ENCODE assay signal across 8 mouse cellular contexts in genomic region chr8:71371236-71371848, GRCm38 (mm10). TPM values are rescaled to one million over a fixed set of nuclear protein-coding genes. Genes with fewer than 3 reads are reported as not detected.
DNase-seq lines count a peak whose midpoint lies in the region; ATAC-seq and TF ChIP-seq lines count a peak whose summit lies in the region.

TSS of gene Ocel1 (plus strand) at chr8:71371298.

- TF ChIP-seq CTCF in bone marrow, adult 2 months (IDR thresholded peaks at IDR 0.05; ENCODE audit: control insufficient read depth, insufficient read depth, low read length): peak; percentile 84

- peak within 1 kb of the TSS; percentile 48 for H3K9ac ChIP-seq in embryonic facial prominence, embryonic 15.5 days
- H3K9ac ChIP-seq in kidney, embryonic 14.5 days (ENCODE audit: low read depth, low read length): peak within 1 kb of the TSS; percentile 64; the same call in 1 of the 2 replicates
- peak within 1 kb of the TSS; percentile 31; the same call in 1 of the 2 replicates for H3K9ac ChIP-seq in limb, embryonic 15.5 days

- peak within 1 kb of the TSS; percentile 76 for H3K4me3 ChIP-seq in bone marrow, adult 2 months (replicated peaks; ENCODE audit: control insufficient read depth, low read depth, low read length)
- H3K4me3 ChIP-seq in embryonic facial prominence, embryonic 15.5 days (replicated peaks): peak within 1 kb of the TSS; percentile 90
- peak within 1 kb of the TSS; percentile 70 for H3K4me3 ChIP-seq in kidney, embryonic 14.5 days (ENCODE audit: low read length)
- peak within 1 kb of the TSS; percentile 63 for H3K4me3 ChIP-seq in limb, embryonic 15.5 days

- DNase-seq in 416B (ENCODE audit: low read depth): peak; percentile 99
- peak; percentile 98 for DNase-seq in heart, adult 9 months (ENCODE audit: low spot score in 2 of 2)
- peak; percentile 95 to 98 for DNase-seq in monocyte, adult 2 months (ENCODE audit: low read depth in 1 of 2, low spot score in 2 of 2)
- peak; percentile 99 for DNase-seq in spleen, postnatal 36 days (ENCODE audit: low spot score in 2 of 2)

- peak; percentile 87 for ATAC-seq in embryonic facial prominence, embryonic 15.5 days (ENCODE audit: insufficient number of reproducible peaks, low FRiP score, low TSS enrichment, low read depth)
- peak; percentile 84 for ATAC-seq in kidney, embryonic 14.5 days (ENCODE audit: low FRiP score, low TSS enrichment)
- ATAC-seq in limb, embryonic 15.5 days (ENCODE audit: insufficient number of reproducible peaks, low FRiP score, low TSS enrichment, low read depth): peak; percentile 88

- WGBS in bone marrow, adult 2 months: under 1% methylated on average over 68 of the region's 68 CpGs
- under 1% methylated on average over 68 of the region's 68 CpGs for WGBS in embryonic facial prominence, embryonic 15.5 days
- WGBS in kidney, embryonic 14.5 days: 1% methylated on average over 62 of the region's 68 CpGs
- WGBS in limb, embryonic 15.5 days: under 1% methylated on average over 68 of the region's 68 CpGs

- H3K9me3 ChIP-seq in embryonic facial prominence, embryonic 15.5 days (replicated peaks): no peaks in the 10 kb centered on the region
- H3K9me3 ChIP-seq in kidney, embryonic 14.5 days (ENCODE audit: control insufficient read depth, low read length): no peaks in the 10 kb centered on the region
- no peaks in the 10 kb centered on the region for H3K9me3 ChIP-seq in limb, embryonic 15.5 days

- peak within 1 kb of the TSS; percentile 53 for H3K4me2 ChIP-seq in embryonic facial prominence, embryonic 15.5 days (replicated peaks)
- peak within 1 kb of the TSS; percentile 48 for H3K4me2 ChIP-seq in kidney, embryonic 14.5 days (replicated peaks; ENCODE audit: low read depth, low read length)
- peak within 1 kb of the TSS; percentile 48 for H3K4me2 ChIP-seq in limb, embryonic 15.5 days

- H3K27me3 ChIP-seq in embryonic facial prominence, embryonic 15.5 days: no peaks in the 10 kb centered on the region
- no peaks in the 10 kb centered on the region for H3K27me3 ChIP-seq in kidney, embryonic 14.5 days (ENCODE audit: control insufficient read depth, insufficient read depth, low read length)
- no peaks in the 10 kb centered on the region for H3K27me3 ChIP-seq in limb, embryonic 15.5 days

- H3K27ac ChIP-seq in bone marrow, adult 2 months (ENCODE audit: control insufficient read depth, insufficient read depth, low read depth, low read length, poor library complexity): peak within 1 kb of the TSS; percentile 95
- H3K27ac ChIP-seq in embryonic facial prominence, embryonic 15.5 days (replicated peaks): peak within 1 kb of the TSS; percentile 92
- H3K27ac ChIP-seq in kidney, embryonic 14.5 days (ENCODE audit: low read depth, low read length): peak within 1 kb of the TSS; percentile 80
- H3K27ac ChIP-seq in limb, embryonic 15.5 days: peak within 1 kb of the TSS; percentile 90

- peak; percentile 90; the same call in 1 of the 2 replicates for TF ChIP-seq POLR2A in bone marrow, adult 2 months (IDR thresholded peaks at IDR 0.05; ENCODE audit: borderline replicate concordance, control insufficient read depth, low read depth, low read length)

- peaks cover 28% of the 10 kb centered on the region for H3K36me3 ChIP-seq in embryonic facial prominence, embryonic 15.5 days
- H3K36me3 ChIP-seq in kidney, embryonic 14.5 days (ENCODE audit: control insufficient read depth, insufficient read depth, low read length): peaks cover 47% of the 10 kb centered on the region
- peaks cover 38% of the 10 kb centered on the region for H3K36me3 ChIP-seq in limb, embryonic 15.5 days

- H3K4me1 ChIP-seq in bone marrow, adult 2 months (ENCODE audit: control insufficient read depth, insufficient read depth, low read length): peaks cover 3% of the 10 kb centered on the region; the same call in 1 of the 2 replicates
- H3K4me1 ChIP-seq in embryonic facial prominence, embryonic 15.5 days: peaks cover 35% of the 10 kb centered on the region
- H3K4me1 ChIP-seq in kidney, embryonic 14.5 days (ENCODE audit: control insufficient read depth, insufficient read depth, low read length): peaks cover 28% of the 10 kb centered on the region
- peaks cover 46% of the 10 kb centered on the region for H3K4me1 ChIP-seq in limb, embryonic 15.5 days

RNA-seq across cellular contexts. Expression of gene Ocel1, which starts in this region (rescaled TPM):
- polyA plus RNA-seq in bone marrow, adult 2 months (2011; ENCODE audit: insufficient read depth, insufficient read length, low replicate concordance, missing spikeins): 7.9 and 10.1 TPM in 2 replicates
- polyA plus RNA-seq in embryonic facial prominence, embryonic 15.5 days (2015; fragmentation: Nextera tagmentation; extraction: Ambion mirVana): 7.1 and 8.5 TPM in 2 replicates
- polyA plus RNA-seq in kidney, embryonic 14.5 days (2014; fragmentation: Nextera tagmentation; extraction: Ambion mirVana): 4.6 and 5.2 TPM in 2 replicates
- 5.7 and 7.0 TPM in 2 replicates for polyA plus RNA-seq in limb, embryonic 15.5 days (2015; fragmentation: Nextera tagmentation; extraction: Ambion mirVana)

Comparison
In these comparisons a context has a peak if more than half of its experiments do, and no peak if none do; other contexts are left out.
1. Peak in every context shown above with its lines: DNase-seq, ATAC-seq, H3K4me3 ChIP-seq and H3K27ac ChIP-seq.